Mouse (Mus musculus) heart, postnatal 0 days (tissue): ENCODE results near the gene Bhlha15. TPM values are rescaled to one million over a fixed set of nuclear protein-coding genes. Genes with fewer than 3 reads are reported as not detected.
A peak's percentile ranks its signal among the peaks of the same experiment; 100 is the strongest.

Experiments used
- ATAC-seq: fragments of 200-750 bp; cut with Nextera tagmentation; 2 replicates; pipeline ENCODE4 v1.8.0; 2017; ENCODE audit warnings: low read depth, moderate number of reproducible peaks, moderate library complexity; ENCODE audit not compliant: insufficient read depth
- DNase-seq: peaks from one replicate; pipeline ENCODE4 v3.0.0-alpha.2; 2016; ENCODE audit warnings: low spot score
- H3K27ac ChIP-seq: fragments of 300-500 bp; sonication (generic); 2 replicates; pipeline ENCODE4 v1.5.1; 2014; ENCODE audit warnings: low read depth, mild to moderate bottlenecking
- H3K27me3 ChIP-seq: fragments of 300-500 bp; sonication (generic); 2 replicates; pipeline ENCODE4 v1.6.1; 2014; ENCODE audit warnings: low read length, mixed read lengths; ENCODE audit not compliant: control insufficient read depth, insufficient read depth
- H3K36me3 ChIP-seq: fragments of 300-500 bp; sonication (generic); replicated peaks from 2 replicates; pipeline ENCODE4 v1.6.1; 2014; ENCODE audit warnings: low read length, mixed read lengths; ENCODE audit not compliant: control insufficient read depth, insufficient read depth
- H3K4me1 ChIP-seq: fragments of 300-500 bp; sonication (generic); 2 replicates; pipeline ENCODE4 v1.6.1; 2014; ENCODE audit warnings: antibody characterized with exemption; ENCODE audit not compliant: control insufficient read depth, insufficient read depth
- H3K4me2 ChIP-seq: fragments of 300-500 bp; sonication (generic); 2 replicates; pipeline ENCODE4 v1.6.1; 2014; ENCODE audit warnings: low read depth, mild to moderate bottlenecking, low read length, moderate library complexity
- H3K4me3 ChIP-seq: fragments of 300-500 bp; sonication (generic); 2 replicates; pipeline ENCODE4 v1.5.1; 2014; ENCODE audit warnings: low read depth, low read length
- H3K9ac ChIP-seq: fragments of 300-500 bp; sonication (generic); replicated peaks from 2 replicates; pipeline ENCODE4 v1.6.1; 2014; ENCODE audit warnings: low read depth, low read length, mixed read lengths
- H3K9me3 ChIP-seq: fragments of 300-500 bp; sonication (generic); replicated peaks from 2 replicates; pipeline ENCODE4 v1.6.1; 2016; ENCODE audit warnings: low read length; ENCODE audit not compliant: control insufficient read depth
- CTCF ChIP-seq: IDR thresholded peaks from 2 replicates; pipeline ENCODE4 v1.5.1; 2016; ENCODE audit warnings: antibody characterized with exemption, control low read depth, low read depth
- EP300 ChIP-seq: IDR thresholded peaks from 2 replicates; pipeline ENCODE4 v1.6.1; 2016; ENCODE audit warnings: antibody characterized with exemption, low read depth
- WGBS: fragments of 180-500 bp; shearing (Covaris S2); extraction: QIAGEN DNeasy Blood & Tissue Kit; methylation state at CpG from one replicate; pipeline ENCODE4 v1.1.7; 2014; 5-methylcytosine and 5-hydroxymethylcytosine counted together
- polyA plus RNA-seq: library from polyadenylated mRNA; unstranded; fragments of >200 nt; fragmentation: Nextera tagmentation; extraction: Ambion mirVana; gene quantifications from 2 replicates; pipeline ENCODE4 v1.2.1, GENCODE M21; 2015
- total RNA-seq: library from RNA; depleted of rRNA; stranded (reverse); fragments of >200 nt; gene quantifications from 2 replicates; pipeline ENCODE4 v1.2.3, GENCODE M21; 2014; ENCODE audit warnings: low replicate concordance; rRNA removed

The Bhlha15 gene
- total RNA-seq = 0.31 and 0.54 TPM in 2 replicates
- 0.04 and 0.08 TPM in 2 replicates for polyA plus RNA-seq

DNA sequence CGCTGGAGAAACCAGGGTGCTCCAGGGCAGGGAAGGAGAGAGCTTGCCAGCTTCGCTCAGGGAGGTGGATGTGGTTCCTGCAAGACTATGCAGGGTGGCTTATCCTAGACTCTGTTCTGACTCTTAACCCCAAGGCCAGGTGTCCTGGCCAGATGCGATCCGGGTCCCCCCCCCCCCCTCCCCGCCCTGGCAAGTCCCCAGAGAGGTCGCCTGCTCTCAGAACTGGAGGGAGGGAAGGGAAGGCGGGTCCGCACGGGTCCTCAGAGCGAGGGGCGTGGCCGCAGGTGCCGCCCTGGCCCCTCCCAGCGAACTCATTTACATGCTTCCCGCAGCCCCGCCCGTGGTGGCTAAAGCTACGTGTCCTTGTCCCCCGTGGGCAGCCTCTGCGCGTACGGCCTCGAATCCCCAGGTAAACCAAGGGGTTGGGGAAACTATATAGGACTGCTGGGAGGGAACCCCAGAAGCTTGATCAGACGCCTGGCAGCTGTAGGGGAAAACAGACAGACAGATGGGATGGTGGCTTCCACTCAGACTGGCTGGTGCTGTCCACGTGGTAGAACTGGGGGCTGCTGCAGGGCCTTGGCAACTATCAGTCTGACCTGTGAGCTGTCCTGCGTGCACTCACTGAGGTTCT, at the start of gene Bhlha15:
TSS of gene Bhlha15 (plus strand) at position 337 of the 634 bp plus-strand sequence.
- Histone ChIP-seq H3K9ac (0 out of 2 replicates have a peak within 1 kb of the TSS, but pooled peaks have one; percentile 8), H3K4me3 (peak within 1 kb of the TSS; percentile 29), H3K9me3 (no peaks in the 10 kb centered on the region), H3K4me2 (peak within 1 kb of the TSS; percentile 61), H3K4me1 (peaks cover 8% of the 10 kb centered on the region), H3K27ac (no peak within 1 kb of the TSS), H3K36me3 (peaks cover 27% of the 10 kb centered on the region), H3K27me3 (no peaks in the 10 kb centered on the region)
- DNase-seq (no peak), ATAC-seq (peak; percentile 47)
- TF ChIP-seq EP300 (no peak), CTCF (no peak)
- 4% methylated on average over 24 of the region's 26 CpGs for WGBS

DNA sequence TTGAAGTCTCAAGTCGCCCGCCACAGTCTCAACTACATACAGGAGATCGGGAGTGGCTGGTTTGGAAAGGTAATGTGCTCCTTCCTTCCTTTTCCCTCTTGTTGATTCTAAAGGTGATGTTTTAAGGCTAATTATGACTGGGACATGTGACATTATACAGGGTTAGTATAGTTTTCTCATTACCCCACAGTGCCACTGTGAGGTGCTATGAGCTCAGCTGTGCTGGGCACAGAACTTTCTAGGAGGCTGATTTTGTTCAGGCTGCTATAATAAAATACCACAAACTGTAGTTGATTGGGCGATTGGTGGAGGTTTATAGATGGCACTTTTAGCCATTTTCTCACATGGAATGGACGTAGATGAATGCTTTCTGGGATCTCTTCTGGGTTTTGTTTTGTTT, 46.6 kb upstream of the Bhlha15 start:
- H3K27me3 ChIP-seq = no peaks in the 10 kb centered on the region
- H3K4me3 ChIP-seq = no peak overlapping the region
- TF ChIP-seq CTCF (peak; percentile 34), EP300 (no peak)
- H3K4me2 ChIP-seq = no peak overlapping the region
- 86% methylated on average over 5 of the region's 5 CpGs for WGBS
- no peaks in the 10 kb centered on the region for H3K4me1 ChIP-seq
- no peak overlapping the region for H3K9ac ChIP-seq
- no peak for ATAC-seq
- no peak overlapping the region for H3K27ac ChIP-seq
- H3K9me3 ChIP-seq = no peaks in the 10 kb centered on the region
- DNase-seq = no peak
- H3K36me3 ChIP-seq = peaks cover 23% of the 10 kb centered on the region

DNA sequence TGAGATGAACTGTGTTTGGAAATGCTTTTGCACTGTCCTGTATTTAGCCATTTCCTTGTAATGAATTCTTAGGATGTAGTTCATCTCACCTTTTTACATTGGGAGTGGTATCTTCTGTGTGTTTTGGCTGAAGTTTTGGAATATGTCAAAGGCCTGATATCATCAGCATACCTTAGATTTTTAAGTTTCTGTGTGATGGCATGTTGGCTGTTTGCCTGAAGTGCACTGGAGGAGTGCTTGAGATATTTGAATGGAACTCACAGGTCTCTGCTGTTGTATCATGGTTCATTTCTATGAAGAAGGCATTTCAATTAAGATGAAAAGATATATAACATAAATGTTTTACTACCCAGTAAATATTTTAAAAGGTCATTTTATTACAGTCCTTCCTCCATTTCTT, 43.2 kb upstream of the Bhlha15 start:
- Histone ChIP-seq H3K27me3 (no peaks in the 10 kb centered on the region), H3K36me3 (peaks cover 31% of the 10 kb centered on the region), H3K9ac (no peak overlapping the region), H3K4me2 (no peak overlapping the region), H3K9me3 (no peaks in the 10 kb centered on the region), H3K4me1 (no peaks in the 10 kb centered on the region; the same call in 1 of the 2 replicates), H3K4me3 (no peak overlapping the region), H3K27ac (no peak overlapping the region)
- TF ChIP-seq EP300 (no peak), CTCF (no peak)
- ATAC-seq (no peak), DNase-seq (no peak)

DNA sequence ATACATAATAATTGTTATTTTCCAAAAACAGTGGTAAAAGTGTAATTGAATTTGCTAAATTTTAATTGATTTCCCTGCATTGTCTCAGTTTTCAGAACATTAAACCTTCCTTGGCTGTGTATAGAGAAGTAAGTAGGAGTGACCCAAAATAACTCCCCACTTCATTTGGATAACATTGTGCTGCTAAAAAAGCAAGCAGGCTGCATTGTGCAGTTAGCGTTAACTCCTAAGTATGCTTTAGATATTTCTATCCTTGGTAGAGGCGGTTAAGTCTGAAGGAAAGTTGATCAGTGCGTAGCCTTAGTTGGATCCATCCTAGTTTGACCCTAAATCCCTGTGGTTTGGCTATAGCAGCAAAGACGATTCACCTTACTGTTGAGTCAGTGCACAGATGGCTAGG, 40.6 kb upstream of the Bhlha15 start:
- no peak overlapping the region for H3K9ac ChIP-seq
- no peak overlapping the region for H3K4me2 ChIP-seq
- H3K4me1 ChIP-seq = no peaks in the 10 kb centered on the region; the same call in 1 of the 2 replicates
- no peak overlapping the region for H3K4me3 ChIP-seq
- H3K9me3 ChIP-seq = no peaks in the 10 kb centered on the region
- TF ChIP-seq CTCF (no peak), EP300 (no peak)
- no peak for ATAC-seq
- WGBS = 58% methylated on average over 4 of the region's 4 CpGs
- DNase-seq = peak; percentile 13
- no peak overlapping the region for H3K27ac ChIP-seq
- peaks cover 30% of the 10 kb centered on the region for H3K36me3 ChIP-seq
- no peaks in the 10 kb centered on the region for H3K27me3 ChIP-seq

DNA sequence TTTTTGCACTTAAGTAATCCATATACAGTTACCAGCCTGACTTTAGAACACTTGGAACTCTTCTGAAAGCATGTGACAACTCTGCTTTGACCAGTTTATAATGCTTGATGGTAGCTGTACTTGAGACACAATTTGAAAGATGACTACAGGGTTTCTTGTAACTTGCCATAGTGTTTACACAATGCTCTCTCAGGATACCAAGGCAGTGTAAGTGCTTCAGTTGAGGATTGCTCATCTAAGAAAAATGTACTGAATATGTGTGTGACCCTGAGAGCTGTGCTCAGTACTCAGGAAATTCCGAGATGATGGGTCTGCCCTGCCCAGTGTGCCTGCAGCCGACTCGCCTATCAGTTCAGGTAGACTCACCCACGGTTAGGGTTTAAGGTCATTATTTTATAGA, 38.8 kb upstream of the Bhlha15 start:
- no peak overlapping the region for H3K4me2 ChIP-seq
- no peak overlapping the region for H3K4me3 ChIP-seq
- no peaks in the 10 kb centered on the region for H3K27me3 ChIP-seq
- ATAC-seq = no peak
- H3K27ac ChIP-seq = no peak overlapping the region
- peaks cover 18% of the 10 kb centered on the region for H3K36me3 ChIP-seq
- no peak for TF ChIP-seq EP300
- no peak for TF ChIP-seq CTCF
- 70% methylated on average over 4 of the region's 4 CpGs for WGBS
- H3K9me3 ChIP-seq = no peaks in the 10 kb centered on the region
- no peak for DNase-seq
- H3K9ac ChIP-seq = no peak overlapping the region
- H3K4me1 ChIP-seq = no peaks in the 10 kb centered on the region; the same call in 1 of the 2 replicates

DNA sequence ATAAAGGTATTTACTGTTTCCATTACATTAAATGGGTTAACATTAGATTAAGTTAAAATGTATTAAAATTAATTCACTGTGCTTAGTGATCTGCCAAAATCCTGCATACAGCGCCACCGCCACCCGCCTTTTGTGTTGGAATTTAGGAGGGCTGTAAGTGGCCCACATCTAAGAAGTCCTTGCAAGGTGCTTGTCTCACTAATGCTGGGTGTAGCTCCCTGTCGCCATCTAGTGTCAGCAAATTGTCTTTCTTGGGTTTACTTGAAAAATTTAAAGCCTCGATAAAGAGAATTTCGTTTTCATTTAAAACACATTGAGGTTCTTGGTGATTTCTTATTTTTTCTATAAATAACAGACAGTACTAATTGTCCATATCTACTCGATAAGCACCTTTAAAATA, 35.6 kb upstream of the Bhlha15 start:
- Histone ChIP-seq H3K9ac (no peak overlapping the region), H3K4me3 (no peak overlapping the region), H3K27ac (no peak overlapping the region), H3K4me2 (no peak overlapping the region), H3K9me3 (no peaks in the 10 kb centered on the region), H3K4me1 (no peaks in the 10 kb centered on the region; the same call in 1 of the 2 replicates), H3K27me3 (no peaks in the 10 kb centered on the region), H3K36me3 (peaks cover 20% of the 10 kb centered on the region; the same call in 1 of the 2 replicates)
- TF ChIP-seq CTCF = peak; percentile 83
- TF ChIP-seq EP300 = no peak
- peak; percentile 63 for DNase-seq
- ATAC-seq = no peak
- WGBS = 14% methylated on average over 7 of the region's 7 CpGs
